Mouse (Mus musculus) embryonic fibroblast, embryonic 13.5 days (primary cell): ENCODE data around the gene Tanc1.

ENCODE experiments used
- CTCF ChIP-seq: IDR thresholded peaks from 2 replicates; pipeline ENCODE4 v1.5.1; 2011; ENCODE audit warnings: mild to moderate bottlenecking, control low read depth, low read length, moderate library complexity, borderline replicate concordance; ENCODE audit not compliant: insufficient read depth
- POLR2A ChIP-seq: IDR thresholded peaks from 2 replicates; pipeline ENCODE4 v1.6.1; 2011; ENCODE audit warnings: low read depth, mild to moderate bottlenecking, control low read depth, low read length, moderate library complexity

DNA sequence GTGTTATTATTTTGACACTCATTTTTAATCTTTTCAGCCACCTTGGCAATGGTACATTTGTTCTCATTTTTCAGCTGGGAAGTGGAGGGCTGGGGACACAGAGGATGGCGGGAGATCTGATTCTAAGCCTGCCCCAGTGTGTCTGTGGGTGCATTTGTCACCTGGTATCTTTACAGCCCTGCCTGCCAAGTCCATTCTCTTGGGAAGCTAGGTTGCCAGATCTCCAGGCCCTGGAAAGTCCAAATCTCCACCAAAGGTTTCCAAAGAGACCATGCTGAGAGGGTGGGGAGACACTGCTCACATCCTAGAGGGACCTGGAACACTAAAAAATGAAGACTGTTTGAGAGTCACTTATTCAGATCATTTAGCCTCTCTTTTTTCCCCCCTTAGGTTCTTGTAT is 199.4 kb downstream of the Tanc1 start:
- no peak for TF ChIP-seq POLR2A
- TF ChIP-seq CTCF: no peak
